Mouse (Mus musculus) c-Kit-positive CD71-positive TER-119-positive erythroid progenitor cells, embryonic 14.5 days (primary cell): ENCODE measurements at regions not wholly inside any gene's neighbourhood (a gene's known extent, or its start where the extent isn't known, plus 50 kb on each side); places are given as distances from the start of the nearest gene placed in this dataset.

Experiments
- DNase-seq: peaks from one replicate; pipeline ENCODE4 v3.0.0-alpha.2; 2013; ENCODE audit warnings: low spot score

GRCm38 (mm10) chr2:161166681-161167080 is 57.8 kb upstream of the Chd6 start:
- DNase-seq = no peak

- DNase-seq = no peak
Measured at GRCm38 (mm10) chr2:161165495-161165894, 56.6 kb upstream of the Chd6 start.

GRCm38 (mm10) chr2:161164320-161164719 is 55.4 kb upstream of the Chd6 start:
- DNase-seq = no peak
